Mouse (Mus musculus) G1E (cell line): ENCODE results near the gene Il2rg. TPM values are rescaled to one million over a fixed set of nuclear protein-coding genes. Genes with fewer than 3 reads are reported as not detected.
A peak's percentile ranks its signal among the peaks of the same experiment; 100 is the strongest.

ENCODE experiments used
- ATAC-seq: 2 replicates; pipeline ENCODE4 v1.8.0; 2016; ENCODE audit warnings: mild to moderate bottlenecking; ENCODE audit not compliant: insufficient number of reproducible peaks, poor library complexity, low FRiP score, severe bottlenecking; ENCODE audit errors: extremely low read depth
- DNase-seq: peaks from one replicate; pipeline ENCODE4 v3.0.0; 2012; ENCODE audit warnings: low spot score
- H3K27me3 ChIP-seq: 2 replicates; pipeline ENCODE4 v1.6.1; 2012; ENCODE audit warnings: mild to moderate bottlenecking, low read length, inconsistent platforms; ENCODE audit not compliant: insufficient read depth
- H3K36me3 ChIP-seq: replicated peaks from 2 replicates; pipeline ENCODE3; 2012; ENCODE audit warnings: mild to moderate bottlenecking, inconsistent platforms
- H3K4me1 ChIP-seq: 2 replicates; pipeline ENCODE4 v1.6.1; 2012; ENCODE audit warnings: low read depth, low read length, inconsistent platforms, mixed read lengths; ENCODE audit not compliant: insufficient read depth
- H3K4me3 ChIP-seq: 2 replicates; pipeline ENCODE4 v1.5.1; 2012; ENCODE audit warnings: low read depth, mild to moderate bottlenecking, inconsistent platforms, low read length, moderate library complexity, mixed read lengths
- H3K9me3 ChIP-seq: replicated peaks from 2 replicates; pipeline ENCODE4 v1.6.1; 2012; ENCODE audit warnings: inconsistent platforms
- CTCF ChIP-seq: IDR thresholded peaks from 2 replicates; pipeline ENCODE4 v1.5.1; 2012; ENCODE audit warnings: low read depth, low read length, inconsistent platforms, mixed read lengths
- GATA1 ChIP-seq: IDR thresholded peaks from 2 replicates; pipeline ENCODE4 v1.6.1; 2012; ENCODE audit warnings: borderline replicate concordance, low read length, inconsistent platforms, mixed read lengths
- GATA2 ChIP-seq: IDR thresholded peaks from 2 replicates; pipeline ENCODE4 v1.6.1; 2012; ENCODE audit warnings: low read depth, low read length, inconsistent platforms, borderline replicate concordance
- POLR2AphosphoS5 ChIP-seq: IDR thresholded peaks from 2 replicates; pipeline ENCODE4 v1.6.1; 2012; ENCODE audit warnings: low read depth, low read length, inconsistent platforms; ENCODE audit not compliant: insufficient replicate concordance
- TAL1 ChIP-seq: conservative IDR thresholded peaks from 2 replicates; pipeline ENCODE4 v1.6.1; 2012; ENCODE audit warnings: low read depth, low read length, inconsistent platforms, mixed read lengths
- polyA plus RNA-seq: library from polyadenylated mRNA; stranded (reverse); fragments of >175 nt; gene quantifications from 2 replicates; pipeline ENCODE4 v1.2.3, GENCODE M21; 2012
- total RNA-seq, 2 experiments: library from RNA; stranded (forward) in 1 of 2; stranded (reverse) in 1 of 2; fragments of 200-1000 nt in 1 of 2; fragments of >200 nt in 1 of 2; fragmentation: Nextera tagmentation in 1 of 2; gene quantifications; 2 replicates each; pipeline ENCODE4 v1.2.3; 2014 to 2017

Gene Il2rg
- total and polyA plus RNA-seq, 3 experiments, result 10.1 to 21.6 (median 18.7) TPM

DNA sequence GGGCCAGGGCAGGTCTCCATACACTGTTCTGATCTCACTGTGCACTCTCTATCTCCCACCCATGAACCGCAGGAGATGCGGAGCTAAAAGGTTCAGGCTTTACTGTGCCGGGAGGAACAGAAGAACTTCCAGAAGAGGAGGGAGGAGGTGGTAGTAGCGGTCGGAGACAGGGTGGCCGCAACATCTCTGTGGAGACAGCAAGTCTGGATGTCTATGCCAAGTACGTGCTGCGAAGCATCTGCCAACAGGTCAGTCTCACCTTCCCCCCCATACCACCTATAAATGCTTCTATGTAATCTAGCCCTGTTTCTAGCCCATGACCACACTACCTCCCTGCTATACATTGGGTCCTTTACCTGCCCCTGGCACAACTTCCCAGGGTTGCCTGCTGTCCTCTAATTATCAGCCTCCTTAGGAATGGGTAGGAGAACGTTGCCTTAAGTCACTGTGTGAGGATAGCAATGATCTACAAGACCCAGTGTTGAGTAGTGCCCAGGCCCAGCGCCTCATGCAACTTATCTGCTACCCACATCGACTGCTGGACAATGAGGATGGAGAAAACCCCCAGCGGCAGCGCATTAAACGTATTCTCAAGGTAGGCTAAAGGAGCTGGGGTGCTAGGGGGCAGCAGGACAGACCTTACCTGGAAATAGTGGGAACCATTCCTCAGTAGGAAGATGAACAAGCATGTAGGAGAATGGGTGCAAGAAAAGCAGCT lies 18.1 kb upstream of the Il2rg start:
- Histone ChIP-seq H3K27me3 (no peaks in the 10 kb centered on the region), H3K36me3 (peaks cover 93% of the 10 kb centered on the region), H3K4me3 (no peak overlapping the region), H3K9me3 (no peaks in the 10 kb centered on the region), H3K4me1 (peaks cover 48% of the 10 kb centered on the region)
- no peak for TF ChIP-seq TAL1
- TF ChIP-seq GATA2, result no peak
- TF ChIP-seq GATA1, result no peak
- no peak for TF ChIP-seq CTCF
- no peak for TF ChIP-seq POLR2AphosphoS5
- DNase-seq (no peak), ATAC-seq (no peak)

DNA sequence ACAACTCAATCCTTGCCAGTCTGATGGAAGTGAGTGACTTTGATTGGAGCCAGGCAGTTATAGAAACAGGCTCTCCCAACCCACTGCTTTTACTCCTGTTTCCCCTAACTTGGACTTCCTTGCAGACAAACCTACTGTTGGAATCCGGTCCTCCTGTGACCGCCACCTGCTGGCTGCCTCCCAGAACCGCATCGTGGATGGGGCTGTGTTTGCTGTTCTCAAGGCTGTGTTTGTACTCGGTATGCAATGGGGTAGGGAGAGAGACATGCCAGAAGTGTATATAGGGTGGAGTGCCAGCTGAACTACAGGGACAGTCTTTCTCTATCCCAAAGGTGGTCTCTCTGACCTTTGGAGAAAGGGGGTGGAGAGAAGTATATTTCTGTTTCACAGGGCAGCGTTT lies 17.5 kb upstream of the Il2rg start:
- no peaks in the 10 kb centered on the region for H3K27me3 ChIP-seq
- peaks cover 48% of the 10 kb centered on the region for H3K4me1 ChIP-seq
- H3K36me3 ChIP-seq, result peaks cover 93% of the 10 kb centered on the region
- no peaks in the 10 kb centered on the region for H3K9me3 ChIP-seq
- peak; percentile 49 for TF ChIP-seq CTCF
- TF ChIP-seq GATA2, result no peak
- no peak overlapping the region for H3K4me3 ChIP-seq
- no peak for ATAC-seq
- DNase-seq, result no peak

DNA sequence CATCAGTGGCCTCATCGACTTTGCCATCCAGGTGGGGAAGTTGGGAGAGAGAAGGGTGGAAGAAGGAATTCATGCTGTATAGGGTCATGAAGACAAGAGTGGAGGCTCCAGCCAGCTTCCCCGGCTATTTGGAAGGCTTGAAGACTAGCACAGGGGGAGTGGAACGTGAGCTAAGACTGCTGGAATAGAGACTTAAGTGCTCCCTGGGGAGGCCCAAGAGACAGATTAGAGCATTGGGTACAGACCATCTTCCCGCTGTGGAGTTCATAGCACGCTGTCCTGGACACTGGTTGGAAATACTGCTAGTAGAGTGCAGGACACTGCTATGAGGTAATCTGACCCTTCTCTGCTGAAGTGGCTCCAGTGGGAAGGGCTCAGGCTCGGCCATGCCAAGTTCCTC lies 14.8 kb upstream of the Il2rg start:
- Histone ChIP-seq H3K9me3 (no peaks in the 10 kb centered on the region), H3K27me3 (no peaks in the 10 kb centered on the region), H3K4me3 (no peak overlapping the region), H3K4me1 (peaks cover 26% of the 10 kb centered on the region), H3K36me3 (peaks cover 89% of the 10 kb centered on the region)
- ATAC-seq (no peak), DNase-seq (no peak)
- no peak for TF ChIP-seq GATA2
- TF ChIP-seq CTCF, result no peak
- no peak for TF ChIP-seq POLR2AphosphoS5
- TF ChIP-seq TAL1, result no peak
- no peak for TF ChIP-seq GATA1

DNA sequence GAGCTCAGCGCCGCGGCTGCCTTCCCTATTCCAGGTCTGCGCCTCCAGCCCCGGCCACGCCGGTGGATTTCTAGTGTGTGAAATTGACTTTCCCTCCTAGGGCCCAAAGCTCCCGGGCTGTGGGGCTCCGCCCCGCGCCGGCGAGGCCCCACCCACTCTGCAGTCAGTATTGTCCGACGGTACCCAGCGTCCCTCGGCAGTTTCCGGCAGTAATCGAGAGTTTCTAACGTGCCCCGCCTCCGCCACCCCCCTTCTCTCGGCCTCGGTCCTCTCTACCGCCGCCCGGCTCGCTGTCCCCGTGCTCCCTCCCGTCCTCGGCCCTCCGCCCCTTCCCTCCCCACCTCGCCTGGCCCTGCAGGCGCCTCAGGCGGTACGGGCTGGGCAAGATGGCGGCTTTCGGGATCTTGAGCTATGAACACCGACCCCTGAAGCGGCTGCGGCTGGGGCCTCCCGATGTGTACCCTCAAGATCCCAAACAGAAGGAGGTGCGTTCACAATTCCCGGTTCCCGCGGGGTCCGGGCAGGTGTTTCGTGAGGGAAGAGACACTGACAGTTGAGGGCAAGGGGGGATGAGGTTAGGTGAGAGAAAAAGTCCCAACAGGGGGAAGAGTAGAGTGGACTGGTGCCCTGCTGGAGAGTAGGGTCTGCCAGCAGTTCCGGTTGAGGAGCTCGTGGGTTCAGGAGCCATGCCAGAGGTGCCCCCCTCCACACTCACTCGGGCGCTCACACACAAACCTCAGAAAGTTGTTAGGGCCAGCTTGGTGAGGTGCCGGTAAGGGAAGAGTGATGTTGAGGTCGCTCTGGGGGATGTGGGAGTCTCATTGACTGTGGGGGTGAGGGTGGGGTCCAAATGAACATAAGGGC lies 6.1 kb upstream of the Il2rg start, which contains the start of gene Med12:
Gene Med12, plus strand, starts transcription at position 156 of the 864 bp plus-strand sequence.
- ATAC-seq, result peak; percentile 95
- no peak for TF ChIP-seq GATA2
- TF ChIP-seq POLR2AphosphoS5, result no peak
- no peak for TF ChIP-seq TAL1
- no peak for TF ChIP-seq GATA1
- no peak for TF ChIP-seq CTCF
- Histone ChIP-seq H3K4me3 (peak within 1 kb of the TSS; percentile 72), H3K36me3 (peaks cover 44% of the 10 kb centered on the region), H3K9me3 (no peaks in the 10 kb centered on the region), H3K27me3 (no peaks in the 10 kb centered on the region), H3K4me1 (peaks cover 18% of the 10 kb centered on the region)
- peak; percentile 75 for DNase-seq

DNA sequence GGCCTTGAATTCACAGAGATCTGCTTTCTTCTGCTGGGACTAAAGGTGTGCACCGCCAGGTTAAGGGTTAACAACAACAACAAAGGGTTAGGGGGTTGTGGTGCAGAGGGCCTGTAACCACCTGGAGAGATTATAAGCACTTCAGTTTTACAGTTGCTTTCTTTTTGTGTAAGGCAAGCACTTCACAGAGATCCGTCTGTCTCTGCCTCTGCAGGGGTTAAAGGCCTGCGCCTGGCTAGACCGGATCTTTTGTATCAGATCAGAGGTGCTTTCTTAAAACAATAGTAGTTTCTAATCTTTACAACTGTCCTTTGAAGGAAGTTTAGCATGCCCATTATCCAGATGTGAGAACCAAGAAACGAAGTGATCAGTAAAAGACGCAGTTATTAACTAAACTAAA lies 5.4 kb upstream of the Il2rg start:
- DNase-seq (no peak), ATAC-seq (no peak)
- Histone ChIP-seq H3K27me3 (no peaks in the 10 kb centered on the region), H3K9me3 (no peaks in the 10 kb centered on the region), H3K4me3 (peak overlapping the region; percentile 72; the same call in 1 of the 2 replicates), H3K4me1 (peaks cover 18% of the 10 kb centered on the region), H3K36me3 (peaks cover 37% of the 10 kb centered on the region)
- TF ChIP-seq TAL1 (no peak), GATA2 (no peak), GATA1 (no peak), POLR2AphosphoS5 (no peak), CTCF (no peak)

DNA sequence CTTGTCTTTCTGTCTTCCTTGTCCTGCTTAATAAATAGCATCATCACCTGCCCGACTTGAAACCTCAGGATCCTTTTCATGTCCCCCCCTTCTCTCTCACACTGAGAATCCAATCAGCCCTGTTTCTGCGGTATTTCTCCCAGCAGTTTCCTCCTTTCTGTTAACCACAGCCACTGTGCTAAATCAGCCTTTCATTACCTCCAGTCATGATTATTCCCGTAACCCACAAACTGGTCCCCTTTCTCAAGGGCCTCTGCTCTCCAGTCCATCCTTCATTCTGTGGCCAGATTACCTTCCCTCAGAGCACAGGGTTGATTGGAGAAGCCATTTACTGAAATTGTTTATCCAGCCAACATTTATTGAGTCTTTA lies 685 bp upstream of the Il2rg start, which contains the start of gene Gm20489:
Gene Gm20489, minus strand, starts transcription at position 269 of the 370 bp plus-strand sequence.
- DNase-seq (no peak), ATAC-seq (no peak)
- Histone ChIP-seq H3K36me3 (no peaks in the 10 kb centered on the region), H3K9me3 (no peaks in the 10 kb centered on the region), H3K4me3 (no peak within 1 kb of the TSS), H3K27me3 (no peaks in the 10 kb centered on the region), H3K4me1 (peaks cover 43% of the 10 kb centered on the region)
- TF ChIP-seq GATA1 (no peak), POLR2AphosphoS5 (no peak), GATA2 (no peak), TAL1 (no peak), CTCF (no peak)
